Mouse (Mus musculus) NIH3T3 (cell line): ENCODE results near the gene Parvb.

Experiments
- DNase-seq: peaks from one replicate; pipeline ENCODE4 v3.0.0-alpha.2; 2012; ENCODE audit warnings: low read depth

Gene Parvb

DNA sequence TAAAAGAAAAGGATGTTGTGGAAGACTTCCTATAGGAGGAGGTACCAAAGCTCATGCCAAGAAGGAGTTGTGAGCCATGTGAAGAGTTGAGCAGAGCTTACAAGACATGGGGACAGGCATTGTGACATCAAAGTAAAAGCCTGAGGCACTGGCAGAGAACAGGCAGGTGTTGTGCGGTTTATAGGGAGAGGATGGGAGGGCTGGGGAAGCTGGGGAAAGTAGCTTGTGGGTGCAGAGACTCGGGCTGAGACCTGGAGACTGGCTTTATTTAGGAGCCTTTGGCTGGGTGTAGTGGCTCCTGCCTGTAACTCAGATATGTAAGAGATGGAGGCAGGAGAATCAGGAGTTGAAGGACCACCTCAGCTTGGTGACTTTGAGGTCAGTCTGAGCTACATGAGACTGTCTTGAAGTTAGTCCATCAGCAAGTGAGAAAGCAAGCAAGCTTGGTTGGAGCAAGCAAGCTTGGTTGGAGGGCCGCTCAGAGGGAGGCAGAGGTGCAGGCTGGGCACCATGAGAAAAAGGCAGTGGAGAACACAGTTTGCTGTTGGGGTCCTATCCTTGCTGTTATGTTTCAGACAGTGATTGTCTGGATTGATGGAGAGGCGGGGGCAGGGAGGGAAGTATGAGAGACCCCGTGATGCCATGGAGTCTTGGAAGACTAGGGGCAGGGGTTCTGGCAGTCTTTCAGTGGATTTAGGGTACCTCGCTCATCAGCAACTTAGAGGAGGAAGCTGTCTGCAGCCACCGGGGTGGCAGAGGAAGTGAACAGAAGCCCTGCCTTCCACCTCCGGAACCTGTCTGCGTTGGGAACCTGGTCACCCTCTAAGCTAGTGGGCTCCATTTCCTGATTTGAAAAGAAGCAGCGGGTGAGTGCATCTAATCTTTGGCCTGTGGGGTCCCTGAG, 92.4 kb downstream of the Parvb start, which contains the start of gene Parvg:
Gene Parvg (plus strand): TSS at position 61 of the 904 bp plus-strand sequence.
- no peak for DNase-seq

DNA sequence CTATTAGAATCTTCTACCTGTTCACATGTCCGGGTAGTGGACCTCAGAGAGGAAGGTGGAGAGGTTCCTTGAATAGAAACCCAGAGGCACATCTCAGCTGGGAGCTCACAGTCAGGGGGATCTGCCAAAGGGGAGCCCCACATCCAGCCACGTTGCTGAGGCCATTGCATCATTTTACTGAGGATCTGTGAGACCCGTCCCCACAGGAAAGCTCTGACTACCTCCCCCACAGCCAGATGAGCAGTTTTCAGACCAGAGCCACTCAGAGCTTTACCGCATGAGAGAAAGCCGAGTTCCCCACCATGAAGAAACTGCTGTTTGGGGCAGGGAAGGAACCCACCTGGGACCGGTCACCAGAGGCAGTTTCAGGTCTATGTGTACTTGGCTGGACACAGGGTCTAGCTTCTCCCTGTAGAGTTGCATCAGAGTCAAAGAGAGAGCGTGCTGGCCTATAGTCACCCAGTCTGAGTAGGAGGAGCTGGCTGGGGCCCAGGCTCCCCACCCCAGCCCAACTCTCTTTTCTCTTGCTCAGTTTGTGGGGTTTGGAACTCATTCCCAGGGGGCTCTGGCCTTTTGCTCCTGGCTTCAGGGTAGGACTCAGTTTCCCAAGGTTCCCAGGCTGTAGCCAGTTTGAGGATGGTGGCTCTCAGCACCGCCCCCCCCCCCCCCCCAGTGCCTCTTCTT, 93.2 kb downstream of the Parvb start:
- DNase-seq = peak; percentile 39

DNA sequence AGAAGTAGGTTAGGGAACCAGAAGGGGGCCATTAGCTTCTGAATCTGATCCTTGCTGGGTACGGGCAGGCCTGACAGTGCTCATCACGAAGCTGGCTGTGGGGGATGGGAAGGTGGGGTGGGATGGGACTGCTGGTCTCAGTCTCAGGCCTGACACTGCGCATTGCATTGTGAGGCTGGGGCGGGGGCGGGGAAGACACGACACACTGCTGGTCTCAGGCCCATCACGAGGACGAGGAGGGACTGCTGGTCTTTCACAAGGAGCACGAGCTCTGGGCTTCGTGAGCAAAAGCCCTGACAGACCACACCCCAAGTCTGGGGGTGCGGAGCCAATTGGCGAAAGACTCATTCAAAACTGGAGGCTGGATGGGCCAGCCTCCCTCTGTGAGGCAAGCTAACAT, 93.9 kb downstream of the Parvb start:
- no peak for DNase-seq

DNA sequence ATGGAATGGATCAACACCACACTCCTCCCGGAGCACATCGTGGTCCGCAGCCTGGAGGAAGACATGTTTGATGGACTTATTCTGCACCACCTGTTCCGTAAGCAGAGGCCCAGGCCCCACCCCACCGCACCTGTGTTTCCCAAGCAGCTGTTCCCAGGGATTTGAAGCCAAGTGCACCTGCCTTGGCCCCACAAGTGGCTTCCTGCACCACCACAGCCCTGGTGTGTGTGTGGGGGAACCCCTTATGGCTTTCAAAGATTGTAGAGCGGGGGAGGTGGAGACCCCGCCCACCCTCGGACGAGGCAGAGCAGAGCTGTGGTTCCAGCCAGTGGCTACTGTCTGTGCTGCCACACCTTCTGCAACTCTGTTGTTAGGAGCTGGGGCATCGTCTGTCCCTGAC, 97.0 kb downstream of the Parvb start:
- no peak for DNase-seq

DNA sequence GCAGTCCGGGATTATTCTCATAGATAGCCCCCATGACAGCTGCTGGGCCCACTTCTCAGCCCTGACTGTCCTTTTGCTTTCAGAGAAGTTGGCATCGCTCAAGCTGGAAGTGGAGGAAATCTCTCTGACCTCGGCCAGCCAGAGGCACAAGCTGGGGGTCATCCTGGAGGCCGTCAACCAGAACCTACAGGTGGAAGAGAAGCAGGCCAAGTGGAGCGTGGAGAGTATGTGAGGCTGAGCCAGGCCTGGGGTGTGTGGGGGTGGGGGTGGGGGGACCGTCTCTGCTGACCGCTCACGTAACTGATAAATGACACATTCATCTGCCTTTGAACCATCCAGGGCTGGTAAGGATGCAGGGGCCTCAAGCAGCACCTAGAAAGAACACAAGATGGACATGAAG, 98.1 kb downstream of the Parvb start:
- DNase-seq = no peak

DNA sequence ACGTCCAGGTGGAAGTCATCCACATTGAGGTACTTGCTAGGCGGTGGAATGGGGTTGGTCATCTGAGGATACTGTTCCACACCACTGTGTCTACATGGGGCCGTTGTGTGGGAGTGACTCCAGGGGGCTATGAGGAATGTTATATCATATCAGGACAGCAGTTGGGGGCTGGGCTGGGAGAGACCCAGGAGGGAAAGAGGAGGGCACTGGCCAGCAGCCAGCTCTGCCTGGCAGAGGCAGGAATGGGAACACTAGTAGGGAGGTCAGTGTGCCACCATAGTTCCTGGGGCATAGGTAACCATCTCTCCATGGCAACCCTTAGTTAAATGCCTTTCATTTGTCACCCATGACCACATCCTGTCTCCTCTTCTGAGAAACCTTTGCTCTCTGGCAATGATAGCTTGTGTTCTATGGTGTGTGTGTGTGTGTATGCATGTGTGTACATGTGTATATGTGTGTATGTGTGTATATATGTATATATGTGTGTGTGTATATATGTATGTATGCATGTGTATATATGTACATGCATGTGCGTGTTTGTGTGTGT, 99.3 kb downstream of the Parvb start:
- DNase-seq = no peak

DNA sequence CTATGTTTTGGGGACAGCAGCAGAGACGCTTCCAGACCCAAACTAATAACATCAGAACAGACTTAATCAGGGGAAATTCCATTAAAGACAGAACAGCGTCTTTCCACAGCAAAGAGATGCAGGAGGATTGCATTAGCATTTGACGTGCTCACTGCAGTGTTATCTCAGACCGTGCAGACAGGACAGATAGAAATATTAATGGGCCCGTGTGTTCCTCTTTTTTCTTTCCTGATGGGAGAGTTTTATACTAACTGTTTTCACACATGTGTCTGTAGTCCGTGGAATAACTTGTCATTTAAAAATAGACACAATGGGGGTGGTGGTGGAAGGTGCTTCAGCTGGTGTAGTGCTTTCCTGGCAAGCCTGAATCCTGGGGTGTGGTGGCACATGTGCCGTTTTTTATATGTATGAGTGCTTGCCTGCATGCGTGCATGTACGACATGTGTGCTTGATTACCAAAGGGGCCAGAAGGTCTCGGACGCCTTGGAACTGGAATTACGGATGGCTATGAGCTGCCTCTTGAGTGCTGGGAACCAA, 104.5 kb downstream of the Parvb start:
- DNase-seq = no peak

DNA sequence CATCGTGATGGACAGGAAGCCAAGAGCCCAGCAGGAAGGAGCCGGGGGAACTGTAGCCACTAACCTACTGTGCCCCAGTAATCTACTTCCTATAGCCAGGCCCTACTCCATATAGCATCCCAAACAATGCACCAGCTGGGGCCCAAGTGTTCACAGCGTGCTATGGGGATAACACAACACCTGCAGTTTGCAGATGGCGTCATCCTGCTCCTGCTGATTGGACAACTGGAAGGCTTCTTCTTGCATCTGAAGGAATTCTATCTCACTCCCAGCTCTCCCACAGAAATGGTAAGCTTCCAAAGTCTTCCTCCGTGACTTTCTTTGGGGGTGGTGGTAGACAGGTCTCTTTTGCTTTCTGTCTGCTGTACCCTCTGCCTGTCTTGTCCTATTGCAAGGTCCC, 105.8 kb downstream of the Parvb start:
- DNase-seq = no peak

DNA sequence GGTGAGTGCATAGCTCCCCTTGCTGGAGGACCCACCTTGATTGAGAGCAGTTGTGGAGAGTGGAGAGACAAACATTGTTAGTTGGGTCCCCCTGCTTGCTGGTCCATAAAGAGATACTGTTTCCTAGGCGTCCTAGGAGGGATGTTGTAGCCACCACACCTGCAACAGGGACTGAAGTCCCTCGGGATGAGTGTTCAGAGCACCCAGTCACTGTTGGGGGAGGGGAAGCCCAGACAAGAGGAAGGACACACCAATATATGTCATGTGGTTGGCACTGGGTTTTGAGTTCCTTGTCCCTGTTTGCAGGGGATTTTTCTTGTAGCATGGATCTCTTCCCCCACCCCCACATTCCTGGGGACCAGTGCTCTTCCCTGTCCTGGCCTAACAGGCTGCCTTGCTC, 109.1 kb downstream of the Parvb start:
- no peak for DNase-seq

DNA sequence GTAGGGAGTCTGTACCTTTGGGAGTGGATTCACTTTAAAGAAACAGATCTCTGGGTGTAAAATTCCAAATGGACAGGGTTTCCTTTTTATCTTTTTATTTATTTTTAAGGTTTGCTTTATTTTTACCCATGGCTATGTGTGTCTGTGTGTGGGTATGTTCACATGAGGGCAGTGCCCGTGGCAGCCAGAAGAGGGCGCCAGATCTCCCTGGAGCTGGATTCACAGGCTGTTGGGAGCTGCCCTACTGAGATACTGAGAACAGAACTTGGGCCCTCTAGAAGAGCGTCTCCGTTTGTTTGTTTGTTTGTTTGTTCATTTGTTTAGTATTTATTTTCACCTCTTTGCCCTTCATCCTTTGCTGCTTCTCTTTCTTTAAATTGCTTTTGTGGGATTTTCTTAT, 116.9 kb downstream of the Parvb start:
- DNase-seq = no peak

DNA sequence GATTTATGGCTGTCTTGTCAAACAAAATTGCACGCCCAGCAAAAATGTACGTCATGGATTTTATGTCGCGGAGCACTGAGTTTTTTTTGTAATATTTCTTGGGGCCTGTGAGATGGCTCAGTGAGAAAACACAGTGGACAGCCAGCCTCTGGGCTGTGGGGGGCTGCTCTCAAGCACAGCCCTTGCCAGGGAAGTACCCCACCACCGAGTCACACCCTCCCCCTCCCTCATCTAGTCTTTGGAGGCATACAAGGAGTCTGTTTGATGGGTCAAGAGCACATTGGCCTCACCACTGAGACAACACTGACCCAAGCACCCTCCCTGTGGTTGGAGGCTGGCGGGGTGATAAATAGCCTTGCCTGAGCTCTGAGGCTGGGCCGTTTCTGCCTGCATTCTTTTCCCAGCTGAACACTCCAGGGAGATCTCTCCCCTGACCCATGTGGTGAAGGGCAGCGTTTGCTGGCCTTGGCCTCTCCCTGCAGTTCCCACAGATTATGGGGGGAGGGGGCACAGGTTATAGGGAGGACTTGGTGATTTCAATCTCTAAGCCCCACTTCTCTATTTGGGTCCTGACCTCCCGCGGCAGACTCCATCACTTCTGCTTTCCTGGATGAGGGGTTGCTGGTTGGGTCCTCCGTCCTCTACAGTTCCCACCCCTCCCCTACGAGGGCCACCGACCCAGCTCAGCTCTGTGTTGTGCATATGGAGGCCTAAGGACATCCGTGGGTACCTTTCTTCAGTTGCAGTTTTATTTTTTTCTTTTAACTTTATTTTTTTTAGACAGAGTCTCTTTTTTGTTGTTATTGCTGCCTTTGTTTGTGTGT, 118.3 kb downstream of the Parvb start:
- peak; percentile 53 for DNase-seq

DNA sequence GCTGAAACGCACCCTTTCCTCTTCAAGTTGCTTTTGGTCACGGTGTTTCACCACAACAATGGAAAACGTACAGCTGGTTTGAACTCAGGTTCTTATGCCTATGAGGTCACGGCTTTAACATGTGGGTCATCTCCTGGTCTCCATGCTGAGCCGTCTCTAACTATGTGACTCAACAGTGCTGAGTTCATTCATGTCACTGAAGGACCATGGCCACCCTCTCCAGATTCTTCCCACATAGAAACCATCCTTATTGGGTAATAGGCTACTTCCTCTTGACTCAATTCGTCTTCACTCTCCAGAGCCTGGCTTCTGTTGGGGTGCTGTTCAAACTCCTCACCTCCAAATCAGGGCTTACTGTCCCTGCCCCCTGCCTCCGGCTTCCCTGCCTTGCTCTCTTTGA, 119.5 kb downstream of the Parvb start:
- DNase-seq = no peak

DNA sequence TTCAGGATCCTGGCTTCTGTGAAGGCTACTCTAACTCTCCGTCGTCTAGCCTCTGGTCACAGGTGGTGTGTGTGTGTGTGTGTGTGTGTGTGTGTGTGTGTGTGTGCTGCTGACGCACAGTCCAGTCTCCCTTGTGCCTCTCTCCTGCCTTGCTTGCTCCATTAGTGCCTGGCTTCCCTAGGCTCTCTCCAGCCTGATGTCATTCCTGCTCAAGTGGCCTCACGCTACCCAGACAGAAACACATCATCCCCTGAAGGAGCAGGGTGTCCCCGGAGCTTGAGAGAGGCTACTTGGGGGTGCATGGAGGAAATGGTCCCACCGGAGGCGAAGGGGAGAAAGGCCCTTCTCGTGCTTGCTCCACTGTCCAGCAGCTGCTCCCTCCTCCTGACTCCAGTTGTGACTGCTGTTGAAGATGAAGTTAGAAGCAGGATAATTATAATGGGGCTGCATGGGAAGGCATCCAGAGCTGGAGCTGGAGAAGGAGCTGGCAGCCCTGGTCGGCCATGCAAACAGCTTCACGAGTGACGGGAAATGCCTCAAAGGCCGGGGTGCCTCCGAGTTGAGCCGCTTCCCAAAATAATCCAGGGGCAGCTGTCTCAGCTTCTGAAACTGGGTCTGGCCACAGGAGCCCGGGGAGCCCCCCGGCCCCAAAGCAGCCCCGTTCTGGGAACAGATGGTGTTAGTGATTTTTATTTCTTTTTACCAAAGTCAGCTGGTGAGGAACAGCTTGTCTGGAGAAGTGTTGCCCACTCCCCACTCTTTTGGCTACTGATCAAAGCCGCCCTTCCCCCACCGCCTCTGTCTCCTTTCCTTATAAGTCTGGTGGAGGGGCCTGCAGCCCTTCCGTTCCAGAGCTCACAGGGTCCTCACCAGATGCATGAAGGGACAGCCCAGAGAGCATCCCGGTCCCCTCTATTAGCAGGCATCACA, 120.3 kb downstream of the Parvb start:
- no peak for DNase-seq

DNA sequence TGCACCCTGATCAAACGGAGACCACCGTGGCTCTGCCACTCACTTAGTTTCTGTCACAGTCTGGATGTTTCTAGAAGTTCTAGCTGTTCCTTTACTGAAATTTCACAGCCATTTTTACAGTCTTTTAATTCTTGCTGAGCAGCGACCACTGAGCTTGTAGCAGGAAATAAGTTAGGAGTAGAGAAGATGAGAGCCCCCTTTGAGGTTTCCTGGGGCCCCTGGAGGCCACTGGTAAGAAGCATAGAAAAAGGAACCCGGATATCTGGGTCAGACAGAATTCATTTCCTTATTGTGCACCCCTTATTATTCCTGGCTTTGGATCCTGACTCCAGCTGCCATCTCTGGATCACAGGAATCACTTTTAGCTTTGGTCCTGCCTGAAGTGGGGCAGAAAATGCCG, 123.2 kb downstream of the Parvb start:
- no peak for DNase-seq

DNA sequence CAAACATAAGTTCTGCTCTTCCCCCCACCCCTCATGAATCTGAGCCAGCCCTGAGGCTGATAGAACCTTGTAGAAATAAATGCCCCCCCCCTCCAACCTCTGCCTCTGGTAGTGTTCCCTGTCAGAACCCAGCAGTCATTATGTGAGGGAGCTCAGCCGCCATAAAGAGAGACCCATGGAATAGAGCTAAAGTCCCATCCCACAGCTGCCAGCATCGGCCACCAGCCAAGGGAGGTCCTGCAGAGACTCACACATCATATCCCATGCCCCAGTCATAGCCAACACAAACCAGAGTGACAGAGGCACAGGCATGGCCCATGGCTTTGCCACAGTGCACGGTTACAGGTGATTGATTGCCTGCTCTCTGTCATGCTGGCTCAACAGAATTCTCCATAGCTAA, 132.9 kb downstream of the Parvb start:
- no peak for DNase-seq
